Mouse (Mus musculus) MEL (cell line): ENCODE results near the gene Atp6v1d. TPM values are rescaled to one million over a fixed set of nuclear protein-coding genes. Genes with fewer than 3 reads are reported as not detected.

ENCODE experiments used
- DNase-seq: peaks from one replicate; pipeline ENCODE4 v3.0.0; 2011; ENCODE audit warnings: low read depth, low spot score
- H3K27ac ChIP-seq: 2 replicates; pipeline ENCODE4 v1.5.1; 2012; ENCODE audit warnings: low read depth, mild to moderate bottlenecking, control low read depth, low read length, moderate library complexity; ENCODE audit not compliant: control insufficient read depth
- H3K27me3 ChIP-seq, 2 experiments: fragments of 150-350 bp in 1 of 2; sonication (generic) in 1 of 2; 2 replicates each; pipeline ENCODE4 v1.6.1; 2012; ENCODE audit warnings: low read length in 2 of 2, mild to moderate bottlenecking in 2 of 2, improper control_type of control experiment in 1 of 2, moderate library complexity in 1 of 2; ENCODE audit not compliant: insufficient read depth in 2 of 2, control insufficient read depth in 1 of 2
- H3K36me3 ChIP-seq, 2 experiments: 2 replicates each; pipeline ENCODE4 v1.6.1; 2012 to 2014; ENCODE audit warnings: low read length in 2 of 2, improper control_type of control experiment in 1 of 2, inconsistent platforms in 1 of 2, mild to moderate bottlenecking in 1 of 2; ENCODE audit not compliant: insufficient read depth in 2 of 2, control insufficient read depth in 1 of 2
- H3K4me1 ChIP-seq, 2 experiments: fragments of 150-350 bp in 1 of 2; sonication (generic) in 1 of 2; 2 replicates each; pipeline ENCODE4 v1.6.1; 2012; ENCODE audit warnings: low read length in 2 of 2, improper control_type of control experiment in 1 of 2, mild to moderate bottlenecking in 1 of 2; ENCODE audit not compliant: insufficient read depth in 2 of 2, control insufficient read depth in 1 of 2
- H3K4me3 ChIP-seq, 2 experiments: fragments of 150-350 bp in 1 of 2; sonication (generic) in 1 of 2; 2 replicates each; pipeline ENCODE4 v1.5.1; 2012; ENCODE audit warnings: low read depth in 2 of 2, low read length in 2 of 2, mild to moderate bottlenecking in 2 of 2, moderate library complexity in 2 of 2, control low read depth in 1 of 2, improper control_type of control experiment in 1 of 2; ENCODE audit not compliant: control insufficient read depth in 1 of 2, insufficient read depth in 1 of 2
- H3K79me2 ChIP-seq: 2 replicates; pipeline ENCODE4 v1.6.1; 2012; ENCODE audit warnings: mild to moderate bottlenecking, low read length, moderate library complexity; ENCODE audit not compliant: control insufficient read depth, poor library complexity, insufficient read depth
- H3K9ac ChIP-seq: 2 replicates; pipeline ENCODE4 v1.6.1; 2012; ENCODE audit warnings: low read depth, mild to moderate bottlenecking, control low read depth, low read length, moderate library complexity; ENCODE audit not compliant: control insufficient read depth, poor library complexity, severe bottlenecking
- H3K9me3 ChIP-seq: fragments of 150-350 bp; sonication (generic); replicated peaks from 2 replicates; pipeline ENCODE4 v1.6.1; 2012; ENCODE audit warnings: mild to moderate bottlenecking, low read length, improper control_type of control experiment, moderate library complexity; ENCODE audit not compliant: insufficient read depth
- BHLHE40 ChIP-seq: IDR thresholded peaks from 2 replicates; pipeline ENCODE4 v1.6.1; 2012; ENCODE audit warnings: low read depth, mild to moderate bottlenecking, inconsistent platforms, low read length, improper control_type of control experiment, borderline replicate concordance
- CTCF ChIP-seq, 3 experiments: IDR thresholded peaks in 2 of 3; conservative IDR thresholded peaks in 1 of 3; 2 replicates each; pipeline ENCODE4 v1.5.1; 2011 to 2012; ENCODE audit warnings: low read length in 3 of 3, low read depth in 2 of 3, mild to moderate bottlenecking in 2 of 3, improper control_type of control experiment in 1 of 3, inconsistent platforms in 1 of 3, mixed read lengths in 1 of 3, moderate library complexity in 1 of 3; ENCODE audit not compliant: control insufficient read depth in 1 of 3, insufficient read depth in 1 of 3, poor library complexity in 1 of 3, severe bottlenecking in 1 of 3
- E2F4 ChIP-seq: IDR thresholded peaks from 2 replicates; pipeline ENCODE4 v1.6.1; 2011; ENCODE audit warnings: low read depth, low read length, improper control_type of control experiment, borderline replicate concordance
- ETS1 ChIP-seq: IDR thresholded peaks from 2 replicates; pipeline ENCODE4 v1.6.1; 2012; ENCODE audit warnings: low read depth, mild to moderate bottlenecking, inconsistent platforms, low read length, improper control_type of control experiment, moderate library complexity
- GABPA ChIP-seq: IDR thresholded peaks from 2 replicates; pipeline ENCODE4 v1.6.1; 2012; ENCODE audit warnings: low read depth, mild to moderate bottlenecking, inconsistent platforms, low read length, improper control_type of control experiment, moderate library complexity
- JUND ChIP-seq: IDR thresholded peaks from 2 replicates; pipeline ENCODE4 v1.6.1; 2011; ENCODE audit warnings: low read depth, mild to moderate bottlenecking, improper control_type of control experiment, low read length
- MAFK ChIP-seq: IDR thresholded peaks from 2 replicates; pipeline ENCODE4 v1.6.1; 2011; ENCODE audit warnings: low read depth, mild to moderate bottlenecking, low read length, improper control_type of control experiment, borderline replicate concordance
- MXI1 ChIP-seq: IDR thresholded peaks from 2 replicates; pipeline ENCODE4 v1.6.1; 2011; ENCODE audit warnings: mild to moderate bottlenecking, low read depth, low read length, improper control_type of control experiment
- MYB ChIP-seq: IDR thresholded peaks from 2 replicates; pipeline ENCODE4 v1.6.1; 2011; ENCODE audit warnings: mild to moderate bottlenecking, low read depth, low read length, improper control_type of control experiment
- NELFE ChIP-seq: IDR thresholded peaks from 2 replicates; pipeline ENCODE4 v1.6.1; 2011; ENCODE audit warnings: low read depth, low read length, improper control_type of control experiment
- NRF1 ChIP-seq: IDR thresholded peaks from 2 replicates; pipeline ENCODE4 v1.6.1; 2014; ENCODE audit warnings: low read depth, mild to moderate bottlenecking, inconsistent platforms, low read length, improper control_type of control experiment, moderate library complexity; ENCODE audit not compliant: poor library complexity, insufficient read depth, severe bottlenecking
- POLR2A ChIP-seq, 2 experiments: IDR thresholded peaks; 2 replicates each; pipeline ENCODE4 v1.6.1; 2011 to 2012; ENCODE audit warnings: low read length in 2 of 2, mild to moderate bottlenecking in 2 of 2, control low read depth in 1 of 2, improper control_type of control experiment in 1 of 2, low read depth in 1 of 2, moderate library complexity in 1 of 2; ENCODE audit not compliant: control insufficient read depth in 1 of 2, insufficient read depth in 1 of 2, poor library complexity in 1 of 2
- POLR2AphosphoS5 ChIP-seq: IDR thresholded peaks from 2 replicates; pipeline ENCODE4 v1.6.1; 2012; ENCODE audit warnings: low read depth, borderline replicate concordance, mild to moderate bottlenecking, inconsistent platforms, low read length, moderate library complexity, mixed read lengths
- RAD21 ChIP-seq: IDR thresholded peaks from 2 replicates; pipeline ENCODE4 v1.6.1; 2011; ENCODE audit warnings: mild to moderate bottlenecking, low read depth, low read length, improper control_type of control experiment
- SIN3A ChIP-seq: IDR thresholded peaks from 2 replicates; pipeline ENCODE4 v1.6.1; 2012; ENCODE audit warnings: low read length, improper control_type of control experiment, inconsistent platforms
- SMC3 ChIP-seq: IDR thresholded peaks from 2 replicates; pipeline ENCODE4 v1.6.1; 2011; ENCODE audit warnings: low read depth, low read length, improper control_type of control experiment
- TAL1 ChIP-seq: IDR thresholded peaks from 2 replicates; pipeline ENCODE4 v1.6.1; 2012; ENCODE audit warnings: mild to moderate bottlenecking, inconsistent platforms, low read length, moderate library complexity, mixed read lengths
- TBP ChIP-seq: IDR thresholded peaks from 2 replicates; pipeline ENCODE4 v1.8.0; 2011; ENCODE audit warnings: low read depth, low read length, improper control_type of control experiment
- TCF12 ChIP-seq: IDR thresholded peaks from 2 replicates; pipeline ENCODE4 v1.6.1; 2014; ENCODE audit warnings: low read depth, mild to moderate bottlenecking, inconsistent platforms, low read length, improper control_type of control experiment, moderate library complexity
- ZKSCAN1 ChIP-seq: IDR thresholded peaks from 2 replicates; pipeline ENCODE4 v1.6.1; 2012; ENCODE audit warnings: low read depth, mild to moderate bottlenecking, inconsistent platforms, low read length, improper control_type of control experiment, moderate library complexity
- polyA plus RNA-seq, 2 experiments: library from polyadenylated mRNA; stranded (reverse) in 1 of 2; unstranded in 1 of 2; fragments of >175 nt in 1 of 2; fragments of >200 nt in 1 of 2; gene quantifications; 2 replicates each; pipeline versions ENCODE4 v1.2.1 to v1.2.4; 2012; ENCODE audit warnings: low replicate concordance in 2 of 2, low read depth in 1 of 2; ENCODE audit not compliant: insufficient read length in 2 of 2, insufficient read depth in 1 of 2, missing spikeins in 1 of 2
- total RNA-seq: library from RNA; depleted of rRNA; stranded (reverse); fragments of 300-350 nt; gene quantifications from 2 replicates; pipeline ENCODE4 v1.2.3, GENCODE M21; 2012

The Atp6v1d gene
- total and polyA plus RNA-seq, 3 experiments: 27.0 to 51.7 TPM; not detected in 1

- no peak overlapping the region for H3K9ac ChIP-seq
- TF ChIP-seq POLR2A (IDR thresholded peaks at IDR 0.05; ENCODE audit: control insufficient read depth in 1 of 2, insufficient read depth in 1 of 2, low read depth in 1 of 2, low read length in 2 of 2, poor library complexity in 1 of 2): no peak
- no peak for TF ChIP-seq TBP
- TF ChIP-seq ZKSCAN1: no peak
- TF ChIP-seq NELFE: no peak
- no peak for TF ChIP-seq E2F4
- TF ChIP-seq ETS1: no peak
- no peak for TF ChIP-seq MXI1
- no peak for TF ChIP-seq JUND
- no peak for TF ChIP-seq TAL1
- no peak for TF ChIP-seq CTCF (IDR thresholded peaks at IDR 0.05 in 2 of 3, conservative IDR thresholded peaks at IDR 0.05 in 1 of 3; ENCODE audit: control insufficient read depth in 1 of 3, insufficient read depth in 1 of 3, low read depth in 2 of 3, low read length in 3 of 3, poor library complexity in 1 of 3, severe bottlenecking in 1 of 3)
- TF ChIP-seq MAFK: no peak
- no peak for TF ChIP-seq GABPA
- TF ChIP-seq MYB: no peak
- no peak for TF ChIP-seq BHLHE40
- no peak for TF ChIP-seq SIN3A
- TF ChIP-seq TCF12: no peak
These were observed 26.9 kb downstream of the Atp6v1d start for GRCm38 (mm10) chr12:78834496-78834895.

GRCm38 (mm10) chr12:78814437-78814836, 47.0 kb downstream of the Atp6v1d start:
- DNase-seq: peak; percentile 30
- peak; percentile 44 for TF ChIP-seq SMC3
- no peak for TF ChIP-seq JUND
- TF ChIP-seq TCF12: no peak
- TF ChIP-seq POLR2AphosphoS5: no peak
- TF ChIP-seq CTCF (IDR thresholded peaks at IDR 0.05 in 2 of 3, conservative IDR thresholded peaks at IDR 0.05 in 1 of 3; ENCODE audit: control insufficient read depth in 1 of 3, insufficient read depth in 1 of 3, low read depth in 2 of 3, low read length in 3 of 3, poor library complexity in 1 of 3, severe bottlenecking in 1 of 3): peak in 1 of 3 experiments; percentile 31; a peak in 1 of 6 replicates
- no peak for TF ChIP-seq NRF1
- TF ChIP-seq RAD21: peak; percentile 26
- TF ChIP-seq BHLHE40: no peak
- peaks cover 5 to 9% of the 10 kb centered on the region in 2 experiments for H3K36me3 ChIP-seq

More at GRCm38 (mm10) chr12:78834496-78834895, 26.9 kb downstream of the Atp6v1d start:
- Histone ChIP-seq H3K4me1 (no peaks in the 10 kb centered on the region), H3K27ac (no peak overlapping the region), H3K79me2 (no peaks in the 10 kb centered on the region), H3K4me3 (no peak overlapping the region), H3K27me3 (no peaks in the 10 kb centered on the region), H3K36me3 (peaks cover 0 to 39% of the 10 kb centered on the region in 2 experiments; a peak in 2 of 4 replicates), H3K9me3 (no peaks in the 10 kb centered on the region)
- no peak for DNase-seq

More at GRCm38 (mm10) chr12:78814437-78814836, 47.0 kb downstream of the Atp6v1d start:
- H3K79me2 ChIP-seq: no peaks in the 10 kb centered on the region; the same call in 1 of the 2 replicates
- H3K9me3 ChIP-seq: no peaks in the 10 kb centered on the region
- no peaks in the 10 kb centered on the region for H3K27me3 ChIP-seq
- H3K4me3 ChIP-seq: no peak overlapping the region
- peaks cover 0 to 4% of the 10 kb centered on the region in 2 experiments; a peak in 2 of 4 replicates for H3K4me1 ChIP-seq
- H3K27ac ChIP-seq: no peak overlapping the region
- no peak overlapping the region for H3K9ac ChIP-seq
